Mouse (Mus musculus) layer of hippocampus, postnatal 36 days (tissue): Measurements from ENCODE around the gene Myh7b. TPM values are rescaled to one million over a fixed set of nuclear protein-coding genes. Genes with fewer than 3 reads are reported as not detected.
"Not testable (repeated sequence)": the region's sequence is repeated elsewhere in the genome, so short reads cannot be mapped to it uniquely, and the experiment has no call there.

Experiments used
- DNase-seq, 2 experiments: peaks; one replicate each; pipeline ENCODE4 v3.0.0; 2022
- total RNA-seq, 2 experiments: library from RNA; stranded (reverse); gene quantifications; 2 replicates each; pipeline ENCODE4 v1.2.3; 2021

Myh7b gene
- total RNA-seq, 2 experiments from 2014 or later = 3.3 to 5.3 TPM

DNA sequence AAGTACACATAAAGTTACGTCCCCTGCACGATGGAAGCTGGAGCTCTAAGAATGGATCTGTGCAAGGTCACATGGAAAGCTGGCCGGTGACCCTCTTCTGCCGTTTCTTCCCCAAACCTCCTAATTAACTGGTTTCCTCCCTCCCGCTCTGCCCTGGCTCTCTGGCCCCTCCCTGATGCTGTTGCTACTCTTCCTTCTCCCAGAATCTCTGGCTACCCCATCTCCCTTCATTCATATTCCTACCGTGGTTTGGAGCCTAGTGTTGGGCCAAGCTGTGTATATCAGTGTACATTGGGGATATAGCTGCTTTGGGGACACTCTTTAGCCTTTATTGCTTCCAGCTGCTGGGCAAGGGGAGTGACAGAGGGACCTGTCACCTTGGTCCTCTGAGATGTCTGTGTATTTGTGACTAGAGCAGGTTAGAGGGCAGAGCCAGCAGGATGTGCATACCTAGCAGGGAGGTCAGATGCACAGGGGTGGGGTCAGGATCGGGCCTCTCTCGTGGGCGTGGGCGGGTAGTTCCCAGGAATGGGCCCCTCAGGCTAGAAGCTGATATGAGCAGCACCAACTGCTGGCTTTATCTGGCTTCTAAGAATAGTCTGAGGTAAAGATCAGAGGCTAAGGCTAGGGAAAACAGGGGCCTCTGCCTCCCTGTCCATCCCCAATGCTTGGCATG lies 6.3 kb upstream of the Myh7b start:
- no peak for DNase-seq

DNA sequence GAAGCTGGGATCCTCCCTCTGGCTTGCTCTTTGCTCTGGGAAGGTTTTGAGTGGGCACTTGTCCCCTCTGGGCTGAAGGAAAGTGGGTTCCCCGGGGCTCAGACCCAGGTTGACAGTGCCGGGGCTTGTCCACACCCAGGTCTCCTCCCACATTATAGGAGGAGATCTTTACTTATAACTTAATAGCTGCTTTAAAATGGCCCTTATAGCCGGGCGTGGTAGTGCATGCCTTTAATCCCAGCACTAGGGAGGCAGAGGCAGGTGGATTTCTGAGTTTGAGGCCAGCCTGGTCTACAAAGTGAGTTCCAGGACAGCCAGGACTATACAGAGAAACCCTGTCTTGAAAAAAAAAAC lies 5.8 kb upstream of the Myh7b start:
- DNase-seq = not testable (repeated sequence)

DNA sequence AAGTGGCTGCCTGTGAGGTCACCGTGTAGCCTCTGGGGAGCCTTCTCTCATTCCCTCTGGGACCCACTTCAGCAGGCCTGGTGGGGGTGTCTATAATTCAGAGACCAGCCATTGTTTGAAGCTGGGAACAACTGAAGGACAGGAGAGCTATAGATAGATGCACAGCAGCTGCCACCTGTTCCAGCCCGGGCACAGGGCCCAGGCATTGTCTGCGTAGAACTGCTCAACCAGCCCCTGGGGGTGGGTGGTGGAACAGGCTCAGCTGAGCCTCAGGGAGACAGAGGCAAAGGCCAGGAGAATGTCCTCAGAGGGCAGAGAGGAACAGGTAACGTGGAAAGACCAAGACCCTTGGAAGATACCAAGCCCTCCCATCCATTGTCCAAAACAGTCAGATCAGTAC lies 4.7 kb upstream of the Myh7b start:
- peak; percentile 73 to 80 for DNase-seq

DNA sequence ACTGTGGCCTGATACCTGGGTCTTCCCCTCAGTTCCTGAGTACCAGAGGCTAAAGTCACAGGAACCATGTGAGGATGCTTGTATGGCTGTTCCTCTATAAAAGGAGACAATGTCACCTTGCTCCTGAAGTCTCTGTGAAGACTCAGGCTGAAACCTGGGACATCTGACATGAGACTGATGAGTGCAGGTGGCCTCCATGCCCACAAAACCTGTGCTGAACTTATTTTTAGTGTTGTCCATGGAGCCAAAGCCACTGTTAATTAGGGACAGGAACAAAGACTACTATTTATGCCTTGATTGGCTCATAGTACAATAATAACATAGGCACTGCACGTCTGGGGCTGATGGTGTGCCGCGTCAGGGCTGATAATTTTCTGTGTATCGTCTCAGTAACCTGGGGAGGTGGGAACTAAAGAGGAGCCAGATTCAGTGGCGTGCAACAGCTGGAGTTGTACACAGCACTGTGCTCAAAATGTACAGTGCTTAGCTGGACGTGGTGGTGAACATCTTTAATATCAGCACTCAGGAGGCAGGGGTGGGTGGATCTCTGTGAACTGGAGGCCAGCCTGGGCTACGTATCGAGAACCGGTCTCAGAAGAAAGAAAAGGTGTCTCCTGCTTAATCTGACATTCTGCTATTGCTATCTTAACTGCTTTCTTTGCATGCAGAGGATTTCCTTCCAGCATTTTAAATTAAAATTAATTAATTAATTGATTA lies 980 bp downstream of the Myh7b start:
- no peak for DNase-seq

DNA sequence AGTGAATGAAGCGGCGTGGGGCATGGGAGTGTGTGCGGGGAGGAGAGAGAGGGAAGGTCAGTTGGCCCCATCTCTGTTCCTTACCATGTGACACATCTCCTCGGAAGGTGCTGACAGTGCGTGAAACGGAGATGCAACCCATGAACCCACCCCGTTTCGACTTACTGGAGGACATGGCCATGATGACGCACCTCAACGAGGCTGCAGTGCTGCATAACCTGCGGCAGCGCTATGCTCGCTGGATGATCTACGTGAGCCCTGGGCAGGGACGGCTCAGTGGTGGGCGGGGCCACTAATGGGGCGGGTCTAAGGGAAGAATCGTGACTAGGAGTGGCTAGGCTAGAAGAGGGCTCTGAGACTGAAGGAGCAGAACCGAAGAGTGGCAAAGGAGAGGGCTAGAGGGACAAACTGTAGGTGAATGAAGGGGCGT lies 2.3 kb downstream of the Myh7b start:
- no peak for DNase-seq

DNA sequence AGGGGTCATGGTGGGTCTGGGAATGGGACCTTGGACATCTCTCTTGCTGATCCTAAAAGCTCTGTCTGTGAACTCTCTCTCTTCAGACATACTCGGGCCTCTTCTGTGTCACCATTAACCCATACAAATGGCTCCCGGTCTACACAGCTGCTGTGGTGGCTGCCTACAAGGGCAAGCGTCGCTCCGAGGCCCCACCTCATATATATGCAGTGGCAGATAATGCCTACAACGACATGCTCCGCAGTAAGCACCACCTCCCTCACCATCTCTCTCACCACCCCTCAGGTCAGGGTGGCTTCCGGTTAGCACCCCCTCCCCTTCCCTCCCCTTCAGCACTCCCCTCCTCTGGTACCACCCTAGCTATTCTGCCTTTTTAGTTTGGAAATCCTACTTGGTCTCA lies 2.9 kb downstream of the Myh7b start:
- DNase-seq = no peak

DNA sequence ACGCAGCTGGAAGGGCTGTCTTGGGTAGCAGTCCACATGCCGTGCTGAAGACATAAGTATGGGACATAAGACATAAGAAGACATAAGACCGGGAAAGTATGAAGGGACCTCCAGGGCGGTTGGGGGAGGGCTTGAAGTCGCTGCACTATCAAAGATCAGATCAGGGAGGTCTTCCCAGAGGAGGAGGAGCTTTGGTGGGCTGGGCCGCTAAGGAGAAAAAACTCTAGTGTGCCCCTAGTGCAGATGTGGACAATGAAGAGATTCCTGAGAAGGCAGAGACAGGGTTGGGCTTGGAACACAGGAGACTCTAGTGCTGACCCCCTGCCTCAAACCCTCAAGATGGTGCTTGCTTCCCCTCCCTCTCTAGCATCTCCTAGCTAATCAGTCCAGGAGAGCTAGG lies 6.0 kb downstream of the Myh7b start:
- DNase-seq = no peak

DNA sequence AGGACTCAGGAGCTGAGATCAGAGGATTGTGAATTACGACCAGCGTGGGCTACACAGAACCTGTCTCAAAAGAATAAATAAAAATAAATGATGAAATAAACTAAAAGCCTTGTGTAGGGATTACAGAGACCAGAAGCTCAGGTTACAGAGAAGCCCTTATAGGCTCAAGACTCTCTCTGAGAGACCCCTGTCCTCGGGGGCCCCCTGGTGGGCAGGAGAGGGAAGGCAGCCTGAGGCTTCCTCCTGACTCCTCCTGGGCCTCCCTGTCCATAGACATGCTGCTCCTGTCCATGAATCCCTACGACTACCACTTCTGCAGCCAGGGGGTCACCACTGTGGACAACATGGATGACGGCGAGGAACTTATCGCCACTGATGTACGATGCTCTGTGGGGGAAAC lies 8.8 kb downstream of the Myh7b start:
- DNase-seq = peak; percentile 85 to 89

DNA sequence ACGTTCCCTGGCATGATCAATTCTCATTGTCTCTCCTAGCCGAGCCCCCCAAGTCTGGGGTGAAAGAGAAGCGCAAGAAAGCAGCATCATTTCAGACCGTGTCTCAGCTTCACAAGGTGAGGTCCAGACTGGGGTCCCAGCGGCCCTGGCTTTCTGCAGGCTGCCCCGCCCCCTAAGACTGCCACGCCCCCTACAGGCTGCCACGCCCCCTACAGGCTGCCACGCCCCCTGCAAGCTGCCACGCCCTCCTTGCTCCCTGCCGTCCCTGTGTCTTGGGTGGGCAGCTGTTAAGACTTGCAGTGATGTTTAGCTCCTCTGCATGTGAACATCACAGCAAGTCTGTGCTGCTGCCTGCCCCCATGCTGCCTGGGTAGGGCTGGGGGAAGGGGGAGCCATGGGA lies 11.6 kb downstream of the Myh7b start:
- DNase-seq = no peak

DNA sequence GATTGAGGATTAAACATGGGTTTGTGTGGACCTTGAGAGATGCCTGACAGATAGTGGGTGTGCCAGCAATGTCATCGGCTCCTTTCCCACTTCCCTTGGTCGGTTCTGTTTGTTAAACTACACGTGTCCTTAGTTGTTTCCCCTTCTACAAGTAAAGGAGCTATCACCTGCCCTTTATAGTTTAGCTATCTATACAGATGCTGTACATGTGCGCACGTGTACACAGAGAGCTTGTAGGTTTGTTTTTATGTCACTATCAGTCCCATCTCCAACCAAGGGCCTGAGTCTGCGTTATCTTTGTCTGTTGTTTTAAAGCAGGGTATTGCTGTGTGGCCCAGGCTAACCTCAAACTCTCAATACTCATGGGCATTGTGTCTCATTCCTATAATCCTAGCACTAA lies 13.0 kb downstream of the Myh7b start:
- no peak for DNase-seq

DNA sequence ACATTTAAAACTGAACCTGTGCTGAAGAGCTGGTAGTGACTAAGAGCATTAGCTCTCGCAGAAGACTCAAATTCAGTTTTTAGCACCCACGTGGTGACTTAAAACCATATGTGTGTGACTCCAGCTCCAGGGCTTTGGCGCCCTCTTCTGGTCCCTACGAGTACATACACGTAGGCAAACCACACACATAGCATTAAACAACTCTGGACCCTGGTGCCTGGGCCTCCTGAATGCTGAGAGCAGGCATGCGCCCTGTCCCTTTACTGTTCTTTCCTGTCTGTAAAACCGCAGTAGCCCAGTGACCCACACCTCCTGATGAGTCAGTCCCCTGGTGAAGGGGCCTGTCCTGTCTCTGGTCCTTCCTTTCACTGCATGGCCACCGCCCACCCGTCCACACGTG lies 13.7 kb downstream of the Myh7b start:
- DNase-seq = no peak

DNA sequence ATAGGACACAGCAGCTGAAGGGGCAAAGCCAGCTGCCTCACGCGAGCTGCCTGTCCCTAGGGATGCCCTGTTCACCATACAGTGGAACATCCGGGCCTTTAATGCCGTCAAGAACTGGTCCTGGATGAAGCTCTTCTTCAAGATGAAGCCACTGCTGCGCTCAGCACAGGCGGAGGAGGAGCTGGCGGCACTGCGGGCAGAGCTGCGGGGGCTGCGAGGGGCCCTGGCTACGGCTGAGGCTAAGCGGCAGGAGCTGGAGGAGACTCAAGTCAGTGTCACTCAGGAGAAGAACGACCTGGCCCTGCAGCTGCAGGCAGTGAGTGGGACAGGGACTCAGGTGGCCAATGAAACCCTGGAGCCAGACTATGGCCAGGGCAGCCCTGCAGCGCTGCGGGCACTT lies 15.3 kb downstream of the Myh7b start:
- no peak for DNase-seq

DNA sequence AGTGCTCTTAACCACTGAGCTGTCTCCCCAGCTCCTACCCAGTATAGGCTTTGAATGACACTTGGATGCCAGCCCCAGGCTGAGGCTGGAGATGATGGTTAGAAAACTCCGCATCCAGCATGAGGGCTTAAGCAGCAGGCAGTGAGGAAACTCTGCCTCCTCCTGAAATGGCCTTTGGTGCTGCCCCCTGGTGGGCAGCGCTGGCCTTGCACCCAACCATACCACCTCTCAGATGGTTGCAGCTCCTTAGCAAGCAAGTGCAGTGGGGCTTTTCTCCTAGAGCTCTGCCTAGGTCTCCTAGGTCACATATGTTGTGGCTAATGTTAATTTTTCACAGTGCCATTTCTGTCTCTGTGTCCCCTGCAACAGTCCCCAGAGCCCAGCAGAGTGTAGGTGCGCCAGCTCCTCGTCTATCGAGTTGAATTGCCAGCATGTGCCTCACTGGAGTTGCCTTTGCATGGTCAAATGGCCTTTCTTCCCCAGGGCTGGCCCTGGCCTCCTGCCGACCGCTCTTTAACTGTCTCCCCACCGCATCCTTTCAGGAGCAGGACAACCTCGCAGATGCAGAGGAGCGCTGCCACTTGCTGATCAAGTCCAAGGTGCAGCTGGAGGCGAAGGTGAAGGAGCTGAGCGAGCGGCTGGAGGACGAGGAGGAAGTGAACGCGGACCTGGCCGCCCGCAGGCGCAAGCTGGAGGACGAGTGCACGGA lies 16.2 kb downstream of the Myh7b start:
- DNase-seq = peak; percentile 68 to 70

DNA sequence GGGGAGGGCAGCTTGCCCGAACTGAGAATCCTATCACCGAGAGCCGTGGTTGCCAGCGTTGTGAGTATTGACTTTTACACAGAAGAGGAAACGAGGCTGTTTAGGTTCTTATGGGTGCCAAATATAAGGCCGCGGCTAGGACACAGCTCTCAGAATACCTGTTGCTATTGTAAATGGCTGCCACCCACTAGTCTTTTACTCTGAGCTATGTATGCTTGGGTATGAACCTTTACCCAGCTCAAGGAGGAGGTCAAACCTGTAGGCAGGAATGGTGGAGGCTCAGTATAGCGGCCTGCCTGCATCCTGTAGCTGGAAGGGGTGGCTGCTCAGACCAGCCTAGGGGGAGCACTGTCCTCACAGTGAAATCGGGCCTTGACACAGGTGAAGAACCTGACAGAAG lies 17.1 kb downstream of the Myh7b start:
- no peak for DNase-seq

DNA sequence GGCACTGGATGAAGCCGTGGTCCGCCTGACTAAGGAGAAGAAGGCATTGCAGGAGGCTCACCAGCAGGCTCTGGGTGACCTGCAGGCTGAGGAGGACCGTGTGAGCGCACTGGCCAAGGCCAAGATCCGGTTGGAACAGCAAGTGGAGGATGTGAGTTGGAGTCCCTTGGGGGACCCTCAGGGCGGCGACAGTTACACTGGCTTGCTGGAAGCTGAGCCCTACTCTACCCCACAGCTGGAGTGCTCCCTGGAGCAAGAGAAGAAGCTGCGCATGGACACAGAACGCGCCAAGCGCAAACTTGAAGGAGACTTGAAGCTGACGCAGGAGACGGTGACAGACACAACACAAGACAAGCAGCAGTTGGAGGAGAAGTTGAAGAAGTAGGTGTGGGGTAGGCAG lies 17.5 kb downstream of the Myh7b start:
- no peak for DNase-seq

DNA sequence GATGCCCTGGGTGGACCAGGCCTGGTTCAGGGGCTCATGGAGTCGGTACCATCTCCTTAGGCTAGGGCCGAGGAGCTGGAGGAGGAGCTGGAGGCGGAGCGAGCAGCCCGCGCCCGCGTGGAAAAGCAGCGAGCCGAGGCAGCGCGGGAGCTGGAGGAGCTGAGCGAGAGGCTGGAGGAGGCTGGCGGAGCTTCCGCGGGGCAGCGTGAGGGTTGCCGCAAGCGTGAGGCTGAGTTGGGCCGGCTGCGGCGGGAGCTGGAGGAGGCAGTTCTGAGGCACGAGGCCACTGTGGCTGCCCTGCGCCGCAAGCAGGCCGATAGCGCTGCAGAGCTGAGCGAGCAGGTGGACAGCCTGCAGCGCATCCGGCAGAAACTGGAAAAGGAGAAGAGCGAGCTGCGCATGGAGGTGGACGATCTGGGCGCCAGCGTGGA lies 18.2 kb downstream of the Myh7b start:
- peak; percentile 55 to 63 for DNase-seq

DNA sequence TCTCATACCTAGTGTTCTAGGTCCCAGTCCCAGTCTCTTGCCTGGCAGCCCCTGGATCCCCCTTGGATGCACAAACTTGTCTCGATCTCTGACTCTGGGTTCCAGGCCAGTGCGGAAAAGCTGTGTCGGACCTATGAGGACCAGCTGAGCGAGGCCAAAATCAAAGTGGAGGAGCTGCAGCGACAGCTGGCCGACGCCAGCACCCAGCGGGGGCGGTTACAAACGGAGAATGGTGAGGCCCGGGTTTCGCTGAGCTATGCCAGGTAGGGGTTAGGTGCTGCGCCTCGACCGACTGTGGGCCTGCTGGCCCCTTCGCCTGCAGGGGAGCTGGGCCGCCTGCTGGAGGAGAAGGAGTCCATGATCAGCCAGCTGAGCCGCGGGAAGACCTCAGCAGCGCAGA lies 19.1 kb downstream of the Myh7b start:
- DNase-seq = no peak

DNA sequence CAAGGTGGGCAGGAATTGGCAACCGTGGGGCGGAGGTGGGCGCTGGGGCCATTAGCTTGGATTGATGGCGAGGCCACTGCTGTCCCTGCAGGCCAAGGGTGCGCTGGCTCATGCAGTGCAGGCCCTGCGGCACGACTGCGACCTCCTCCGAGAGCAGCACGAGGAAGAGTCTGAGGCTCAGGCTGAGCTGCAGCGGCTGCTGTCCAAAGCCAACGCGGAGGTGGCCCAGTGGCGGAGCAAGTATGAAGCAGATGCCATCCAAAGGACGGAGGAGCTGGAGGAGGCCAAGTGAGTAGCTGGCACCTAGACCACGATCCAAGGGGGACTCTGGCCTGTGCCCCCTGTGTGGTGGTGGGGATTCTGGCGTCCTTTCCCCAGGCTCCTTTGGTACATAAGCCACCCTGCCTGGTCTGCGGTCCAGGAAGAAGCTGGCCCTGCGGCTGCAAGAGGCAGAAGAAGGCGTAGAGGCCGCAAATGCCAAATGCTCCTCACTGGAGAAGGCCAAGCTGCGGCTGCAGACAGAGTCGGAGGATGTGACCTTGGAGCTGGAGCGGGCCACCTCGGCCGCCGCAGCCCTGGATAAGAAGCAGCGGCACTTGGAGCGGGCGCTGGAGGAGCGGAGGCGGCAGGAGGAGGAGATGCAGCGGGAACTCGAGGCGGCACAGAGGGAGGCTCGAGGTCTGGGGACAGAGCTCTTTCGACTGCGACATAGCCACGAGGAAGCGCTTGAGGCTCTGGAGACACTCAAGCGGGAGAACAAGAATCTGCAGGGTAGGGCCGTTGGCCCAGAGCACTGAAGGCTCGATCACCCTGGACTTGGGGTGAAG lies 19.8 kb downstream of the Myh7b start:
- no peak for DNase-seq

DNA sequence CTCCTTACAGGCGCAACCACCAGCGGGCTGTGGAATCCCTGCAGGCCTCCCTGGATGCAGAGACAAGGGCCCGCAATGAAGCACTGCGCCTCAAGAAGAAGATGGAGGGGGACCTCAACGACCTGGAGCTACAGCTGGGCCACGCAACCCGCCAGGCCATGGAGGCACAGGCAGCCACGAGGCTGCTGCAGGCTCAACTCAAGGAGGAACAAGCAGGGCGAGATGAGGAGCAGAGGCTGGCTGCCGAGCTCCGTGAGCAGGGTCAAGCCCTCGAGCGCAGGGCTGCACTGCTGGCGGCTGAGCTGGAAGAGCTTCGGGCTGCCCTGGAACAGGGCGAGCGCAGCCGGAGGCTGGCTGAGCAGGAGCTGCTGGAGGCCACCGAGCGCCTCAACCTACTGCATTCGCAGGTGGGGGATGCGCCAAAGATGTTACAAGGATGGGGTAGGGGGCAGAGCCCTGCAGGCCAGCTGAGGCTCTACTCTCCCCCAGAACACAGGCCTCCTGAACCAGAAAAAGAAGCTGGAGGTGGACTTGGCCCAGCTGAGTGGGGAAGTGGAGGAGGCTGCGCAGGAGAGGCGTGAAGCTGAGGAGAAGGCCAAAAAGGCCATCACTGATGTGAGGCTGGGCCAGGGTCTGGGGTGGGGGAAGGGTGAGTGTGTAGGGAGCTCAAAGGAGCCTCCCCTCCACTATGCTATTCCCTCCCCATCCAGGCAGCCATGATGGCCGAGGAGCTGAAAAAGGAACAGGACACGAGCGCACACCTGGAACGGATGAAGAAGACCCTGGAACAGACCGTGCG lies 21.3 kb downstream of the Myh7b start:
- no peak for DNase-seq

DNA sequence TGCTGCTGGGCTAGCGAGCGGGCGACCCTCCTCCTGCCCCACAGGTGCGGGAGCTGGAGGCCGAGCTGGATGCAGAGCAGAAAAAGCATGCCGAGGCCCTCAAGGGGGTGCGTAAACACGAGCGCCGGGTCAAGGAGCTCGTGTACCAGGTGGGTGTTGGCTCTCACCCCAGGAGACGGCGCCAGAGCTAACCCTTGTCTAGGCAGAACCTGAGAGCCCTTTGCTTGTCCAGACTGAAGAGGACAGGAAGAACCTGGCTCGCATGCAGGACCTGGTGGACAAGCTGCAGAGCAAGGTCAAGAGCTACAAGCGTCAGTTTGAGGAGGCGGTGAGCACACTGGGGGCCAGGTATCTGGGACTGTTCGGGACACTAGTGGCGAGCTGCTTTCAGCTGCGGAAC lies 22.1 kb downstream of the Myh7b start:
- no peak for DNase-seq

DNA sequence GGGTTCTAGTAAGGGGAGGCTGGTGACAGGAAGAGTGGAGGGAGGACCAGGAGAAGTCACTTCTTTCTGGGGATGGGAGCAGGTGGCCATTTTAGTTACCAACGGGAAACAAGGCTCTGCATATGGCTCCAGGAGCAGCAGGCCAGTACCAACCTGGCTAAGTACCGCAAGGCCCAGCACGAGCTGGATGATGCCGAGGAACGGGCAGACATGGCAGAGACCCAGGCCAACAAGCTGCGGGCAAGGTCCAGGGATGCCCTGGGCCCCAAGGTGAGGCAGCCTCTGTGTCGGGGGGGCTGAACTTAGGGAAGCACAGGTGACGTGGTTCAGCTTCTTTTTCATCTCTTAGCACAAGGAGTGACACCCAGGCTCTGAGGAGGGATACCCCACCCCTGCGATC lies 22.7 kb downstream of the Myh7b start:
- DNase-seq = no peak

DNA sequence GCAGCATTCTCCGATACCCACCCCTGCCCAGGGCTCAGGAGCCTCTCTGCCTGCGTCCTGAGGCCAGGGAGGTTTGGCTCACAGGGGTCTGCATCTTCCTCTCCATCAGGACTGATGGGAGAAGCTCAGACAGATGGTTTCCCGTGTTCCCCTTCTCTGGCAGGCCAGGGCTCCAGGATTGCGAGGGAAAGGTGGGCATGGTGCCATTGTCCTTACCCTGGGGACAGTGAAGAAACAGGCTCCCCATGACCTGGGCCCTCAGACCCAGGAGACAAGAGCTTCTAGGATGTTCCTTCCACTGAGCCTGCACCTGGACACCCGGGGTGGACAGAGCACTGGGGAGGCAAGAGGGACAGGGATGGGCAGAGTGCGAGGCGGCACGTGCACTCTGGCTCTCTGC lies 23.6 kb downstream of the Myh7b start:
- DNase-seq = no peak
